Mouse (Mus musculus): ENCODE data around the gene Sec61b.

DNA sequence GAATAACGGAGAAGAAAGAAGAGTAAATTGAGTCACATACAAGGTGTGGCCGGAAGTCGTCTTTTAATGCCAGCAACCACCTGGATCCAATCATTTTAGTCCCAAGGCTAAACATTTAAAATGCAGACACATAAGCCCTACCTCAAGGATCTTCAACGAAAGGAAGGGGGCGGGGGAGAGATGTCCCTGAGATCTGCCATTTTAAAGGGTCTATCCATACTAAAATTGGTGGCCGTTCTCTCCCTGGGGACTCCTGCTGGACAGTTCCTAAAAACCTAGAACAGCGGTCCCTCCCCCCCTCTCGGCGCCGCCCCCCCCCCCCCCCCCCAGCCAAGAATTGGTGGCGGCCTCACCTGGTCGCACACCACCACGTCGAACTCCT, 881 bp upstream of the Sec61b start:
- TF ChIP-seq JUND (conservative IDR thresholded peaks at IDR 0.05; ENCODE audit: low read depth, low read length) (no peak), ZNF384 (IDR thresholded peaks at IDR 0.05; ENCODE audit: low read depth, low read length) (no peak), CHD2 (IDR thresholded peaks at IDR 0.05; ENCODE audit: low read length) (no peak), MAX (IDR thresholded peaks at IDR 0.05; ENCODE audit: low read length) (no peak), MEF2A (IDR thresholded peaks at IDR 0.05; ENCODE audit: borderline replicate concordance, low read depth, low read length) (no peak), TCF12 (IDR thresholded peaks at IDR 0.05; ENCODE audit: low read depth, low read length) (no peak), BHLHE40 (IDR thresholded peaks at IDR 0.05; ENCODE audit: low read depth, low read length) (no peak), ZC3H11A (IDR thresholded peaks at IDR 0.05; ENCODE audit: low read depth, low read length) (no peak), CTCF (conservative IDR thresholded peaks at IDR 0.05 in 1 of 2, IDR thresholded peaks at IDR 0.05 in 1 of 2; ENCODE audit: low read depth in 2 of 2, low read length in 2 of 2) (peak in 1 of 2 experiments; percentile 8; a peak in 1 of 4 replicates)
